Mouse (Mus musculus): ENCODE results near the gene Zfp385a. TPM values are rescaled to one million over a fixed set of nuclear protein-coding genes. Genes with fewer than 3 reads are reported as not detected.
"Not testable (repeated sequence)": the region's sequence is repeated elsewhere in the genome, so short reads cannot be mapped to it uniquely, and the experiment has no call there.

The Zfp385a gene
- total RNA-seq, 2 experiments from 2014 or later = 16.6 to 18.4 TPM

DNA sequence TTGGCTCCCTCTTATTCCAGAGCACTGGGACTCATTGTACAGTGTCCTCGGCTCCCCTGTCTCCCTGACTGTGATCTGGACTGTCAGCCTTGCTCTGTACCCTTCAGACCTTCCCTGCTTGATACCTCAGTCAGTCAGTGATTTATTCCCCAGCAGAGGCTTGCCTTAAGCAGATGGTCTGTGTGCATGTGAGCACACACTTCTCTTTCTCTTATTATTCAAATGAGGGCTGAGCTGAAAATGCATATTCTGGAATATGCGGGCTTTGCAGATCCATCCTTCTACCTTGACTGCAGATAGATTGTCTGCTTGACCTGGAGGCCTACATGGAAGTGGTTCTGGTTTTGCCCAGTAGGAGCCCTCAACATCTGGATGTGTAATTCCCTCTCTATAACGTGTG, 41.9 kb downstream of the Zfp385a start:
- intact Hi-C loops (cut with DNase I) = no loop called here
- DNase-seq = no peak

DNA sequence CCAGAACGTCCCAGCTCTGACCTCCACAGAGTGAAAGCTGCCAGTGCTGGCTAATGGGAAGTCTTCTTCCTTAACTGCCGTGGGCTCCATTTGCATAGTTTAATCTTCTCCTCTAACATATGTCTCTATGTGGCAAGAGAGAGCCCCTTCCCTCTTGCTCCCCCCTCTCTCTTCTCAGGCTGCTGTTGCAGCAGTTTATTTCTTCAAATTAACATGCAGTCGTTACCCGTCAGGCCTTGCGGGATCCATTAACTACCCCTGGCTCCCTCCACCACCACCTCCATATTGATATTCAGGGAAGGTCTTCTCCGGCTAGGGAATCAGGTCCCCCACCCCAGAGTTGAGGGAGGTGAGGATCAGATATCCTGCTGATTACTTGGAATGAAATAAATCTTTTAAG, 42.6 kb downstream of the Zfp385a start:
- intact Hi-C loops (cut with DNase I) = no loop called here
- DNase-seq = no peak

DNA sequence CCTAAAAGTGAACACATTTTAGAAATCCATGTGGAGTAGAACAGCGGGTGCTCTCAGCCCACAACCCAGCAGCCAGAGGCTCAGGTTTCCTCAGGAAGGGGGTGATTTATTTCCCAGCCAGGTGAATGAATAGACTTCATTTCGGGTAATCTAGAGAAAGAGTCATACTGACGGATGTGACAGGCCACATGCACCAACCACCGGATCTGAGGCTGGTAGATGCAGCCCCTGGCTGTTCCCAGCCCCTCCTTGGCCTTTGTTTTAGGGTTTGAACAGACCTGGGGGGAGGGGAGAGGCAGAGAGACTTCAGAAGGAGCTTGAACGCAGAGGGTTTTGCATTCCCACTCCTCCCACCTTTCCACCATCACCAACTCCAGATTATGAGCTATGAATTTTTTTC, 44.0 kb downstream of the Zfp385a start:
- intact Hi-C loops (cut with DNase I) = no loop called here
- DNase-seq = no peak

DNA sequence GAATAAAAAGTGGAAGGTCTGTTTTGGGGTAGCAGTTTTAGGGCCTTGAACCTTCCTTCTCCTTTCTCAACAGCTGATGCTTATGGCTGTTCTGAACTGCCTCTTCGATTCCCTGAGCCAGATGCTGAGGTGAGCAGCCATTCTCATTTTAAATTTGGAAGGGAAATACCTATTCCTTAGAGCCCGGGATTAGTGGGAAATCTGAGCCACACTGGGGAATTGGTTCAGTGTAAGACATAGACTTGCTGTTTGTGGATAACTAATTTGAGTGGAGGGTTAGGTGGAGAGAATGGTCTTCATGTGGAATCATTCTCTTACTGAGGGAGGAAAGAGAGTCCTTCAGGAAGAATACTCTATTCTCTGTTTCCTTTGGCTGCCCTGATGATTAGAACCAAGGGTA, 45.2 kb downstream of the Zfp385a start:
- intact Hi-C loops (cut with DNase I) = no loop called here
- no peak for DNase-seq

DNA sequence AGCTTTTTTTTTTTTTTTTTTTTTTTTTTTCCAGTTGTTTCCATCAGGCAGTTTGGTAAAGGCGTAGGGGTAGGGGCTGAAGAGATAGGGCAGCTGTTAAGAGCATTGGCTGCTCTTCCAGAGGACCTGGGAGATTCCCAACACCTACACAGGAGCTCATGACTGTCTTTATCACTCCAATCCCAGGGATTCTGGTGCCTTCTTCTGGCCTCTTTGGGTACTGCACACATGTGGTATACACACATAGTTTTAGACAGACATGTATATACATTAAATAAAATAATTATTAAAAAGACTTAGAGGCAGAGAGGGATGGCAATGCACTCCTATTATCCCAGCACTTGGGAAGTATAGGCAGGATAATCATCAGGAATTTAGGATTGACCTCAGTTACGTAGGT, 46.5 kb downstream of the Zfp385a start:
- intact Hi-C loops (cut with DNase I) = no loop called here
- DNase-seq = no peak

DNA sequence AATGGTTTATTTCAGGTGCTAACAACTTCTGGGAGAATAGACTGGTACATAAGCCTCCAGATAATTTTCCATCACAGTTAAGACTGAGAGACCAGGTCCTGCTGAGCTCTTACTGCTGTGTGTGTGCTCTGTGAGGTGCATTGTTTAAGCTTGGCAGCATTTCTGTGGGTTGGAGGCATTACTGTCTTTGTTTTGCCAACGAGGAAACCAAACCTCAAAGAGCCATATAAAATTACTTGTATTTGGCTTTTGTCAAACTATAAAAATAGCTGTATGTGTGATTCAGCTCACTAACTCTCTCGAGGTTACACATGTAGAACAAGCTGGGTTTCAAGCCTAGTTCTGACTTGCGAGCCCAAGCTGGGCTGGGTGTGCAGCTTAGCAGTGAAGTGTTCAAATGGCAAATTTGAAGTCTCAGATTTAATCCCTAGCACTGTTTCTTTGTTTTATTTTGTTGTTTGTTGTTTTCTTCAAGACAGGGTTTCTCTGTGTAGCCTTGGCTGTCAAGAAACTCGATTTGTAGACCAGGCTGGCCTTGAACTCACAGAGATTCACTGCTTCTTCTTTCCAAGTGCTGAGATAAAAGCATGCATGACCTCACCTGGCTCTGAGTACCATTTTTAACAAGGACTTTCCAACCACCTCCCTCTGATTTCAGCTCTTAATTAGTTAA, 47.1 kb downstream of the Zfp385a start:
- intact Hi-C loops (cut with DNase I) = no loop called here
- DNase-seq = no peak

DNA sequence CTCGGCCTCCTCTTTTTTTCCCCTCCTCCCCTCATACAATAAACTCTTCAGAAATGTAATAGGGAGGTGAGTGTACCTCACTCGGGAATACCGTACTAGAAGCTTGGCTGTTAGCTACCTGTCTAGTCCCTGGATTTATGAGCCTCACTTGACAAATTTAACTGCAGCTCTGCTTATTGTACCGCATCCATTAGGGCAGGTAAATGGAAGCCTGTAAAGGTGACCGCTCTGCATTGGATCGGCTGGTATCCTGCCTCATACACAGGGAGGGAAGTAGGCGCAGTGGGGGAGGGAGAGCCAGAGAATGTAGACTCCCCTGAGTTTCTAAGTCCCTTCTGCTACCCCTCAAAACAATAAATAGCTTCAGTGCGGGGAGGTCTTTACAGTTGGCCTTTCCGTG, 49.0 kb downstream of the Zfp385a start:
- intact Hi-C loops (cut with DNase I) = no loop called here
- DNase-seq = no peak

DNA sequence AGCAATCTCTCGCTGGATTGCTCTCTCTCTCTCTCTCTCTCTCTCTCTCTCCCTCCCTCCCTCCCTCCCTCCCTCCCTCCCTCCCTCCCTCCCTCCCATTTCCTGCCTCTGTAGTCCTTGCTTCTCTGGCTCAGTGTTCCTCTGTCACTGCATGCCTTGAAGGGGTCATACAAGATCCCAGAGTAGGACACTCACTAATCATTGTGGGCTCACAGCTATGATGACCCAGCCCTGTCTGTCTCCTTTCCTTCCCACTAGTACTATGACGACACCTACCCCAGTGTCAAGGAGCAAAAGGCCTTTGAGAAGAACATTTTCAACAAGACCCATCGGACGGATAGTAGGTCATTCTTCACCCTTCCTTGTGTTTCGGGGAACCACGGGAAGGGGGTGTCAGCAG, 49.5 kb downstream of the Zfp385a start:
- intact Hi-C loops (cut with DNase I) = no loop called here

DNA sequence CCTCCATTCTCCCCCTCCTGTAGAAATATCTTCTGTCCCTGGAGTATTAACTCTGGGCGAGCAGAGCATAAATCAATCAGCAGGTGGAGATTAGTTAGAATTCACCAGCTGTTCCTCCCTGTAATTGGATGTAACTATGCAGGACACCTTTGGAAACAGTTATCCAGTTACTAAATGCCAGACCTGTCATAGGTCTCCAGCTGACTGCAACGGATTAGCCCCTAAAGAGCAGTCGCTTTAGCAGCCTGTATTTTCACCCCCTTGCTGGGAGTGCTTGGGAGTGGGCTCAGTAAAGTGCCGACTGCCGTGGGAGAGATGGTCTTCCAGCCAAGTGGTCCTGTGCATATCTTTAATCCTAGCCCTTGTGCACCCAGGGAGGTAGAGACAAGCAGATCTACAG, 50.3 kb downstream of the Zfp385a start:
- no peak for DNase-seq
- intact Hi-C loops (cut with DNase I) = no loop called here

More for the DNA sequence above, 49.5 kb downstream of the Zfp385a start:
- DNase-seq = no peak

DNA sequence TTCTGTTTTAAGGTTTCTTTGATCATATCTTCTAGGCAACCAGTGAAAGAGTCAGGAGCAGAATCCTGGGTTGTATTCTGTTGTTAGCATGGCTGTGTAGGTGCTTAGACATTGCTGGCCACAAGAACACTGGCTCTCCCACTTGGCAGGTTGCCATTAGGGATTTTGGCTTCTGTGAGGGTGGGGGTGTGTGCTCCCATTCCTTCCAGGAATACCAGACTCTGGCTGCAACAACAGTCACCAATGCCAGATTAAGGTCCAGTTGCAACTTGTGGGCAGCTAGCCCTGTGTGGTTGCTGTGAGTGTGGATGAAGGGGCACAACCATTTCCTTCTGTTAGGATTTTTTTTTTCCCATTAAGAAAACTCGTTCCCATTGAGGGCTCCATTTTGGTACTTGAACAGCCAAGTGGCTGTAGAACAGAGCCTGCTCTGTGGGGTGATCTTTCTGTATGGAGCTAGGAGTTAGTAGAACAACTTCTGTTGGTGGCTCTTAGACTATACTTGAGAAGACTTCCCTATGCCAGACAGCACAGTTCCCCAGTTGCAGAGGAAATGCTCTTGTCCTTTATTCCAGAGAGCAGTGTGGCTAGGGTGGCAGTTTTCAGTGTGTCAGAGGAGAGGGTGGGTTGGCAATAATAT, 54.0 kb downstream of the Zfp385a start:
- DNase-seq = peak; percentile 62 to 77
- intact Hi-C loops (cut with DNase I) = loop anchor here (2.0 kb wide), 1 partner anchor 21 kb away; no protein-coding TSS in a partner anchor

DNA sequence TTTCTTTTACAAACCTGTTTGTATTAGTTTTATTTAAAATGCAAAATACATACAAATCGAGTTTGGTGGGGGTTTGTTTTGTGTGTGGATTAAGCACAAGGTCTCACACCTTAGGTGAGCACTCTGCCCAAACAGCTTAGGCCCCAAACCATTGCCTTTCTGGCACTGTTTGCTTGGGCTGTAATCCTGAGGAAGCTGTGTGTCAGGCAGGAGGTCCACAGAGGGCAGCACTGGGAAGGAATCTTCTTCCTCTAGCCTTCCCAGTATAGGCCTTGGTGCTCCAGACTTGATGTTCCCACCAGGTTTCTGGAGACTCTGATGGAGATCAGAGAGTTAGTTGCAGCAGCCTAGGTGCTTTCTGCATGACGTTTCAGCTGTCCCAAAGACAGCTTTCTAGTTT, 55.2 kb downstream of the Zfp385a start:
- intact Hi-C loops (cut with DNase I) = loop anchor here (2.0 kb wide), 1 partner anchor 22 kb away; no protein-coding TSS in a partner anchor
- DNase-seq = no peak

DNA sequence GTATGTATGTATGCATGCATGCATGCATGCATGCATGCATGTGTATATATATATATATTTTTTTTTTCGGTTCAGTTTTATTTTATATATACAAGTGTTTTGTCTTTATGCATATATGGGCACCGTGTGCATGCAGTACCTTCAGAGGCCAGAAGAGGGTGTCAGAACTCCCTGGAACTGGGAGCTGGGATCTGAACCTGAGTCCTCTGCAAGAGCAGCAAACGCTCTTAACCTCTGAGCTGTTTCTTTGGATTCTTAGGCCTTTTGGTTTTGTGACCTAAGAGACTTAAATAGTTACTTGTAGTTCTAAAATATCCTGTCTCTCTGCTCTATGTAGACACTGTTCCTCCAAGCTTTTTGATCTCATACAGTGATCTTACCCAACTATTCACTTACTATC, 55.8 kb downstream of the Zfp385a start:
- peak; percentile 45 to 68 for DNase-seq
- intact Hi-C loops (cut with DNase I) = loop anchor here (2.0 kb wide), 1 partner anchor 23 kb away; no protein-coding TSS in a partner anchor

DNA sequence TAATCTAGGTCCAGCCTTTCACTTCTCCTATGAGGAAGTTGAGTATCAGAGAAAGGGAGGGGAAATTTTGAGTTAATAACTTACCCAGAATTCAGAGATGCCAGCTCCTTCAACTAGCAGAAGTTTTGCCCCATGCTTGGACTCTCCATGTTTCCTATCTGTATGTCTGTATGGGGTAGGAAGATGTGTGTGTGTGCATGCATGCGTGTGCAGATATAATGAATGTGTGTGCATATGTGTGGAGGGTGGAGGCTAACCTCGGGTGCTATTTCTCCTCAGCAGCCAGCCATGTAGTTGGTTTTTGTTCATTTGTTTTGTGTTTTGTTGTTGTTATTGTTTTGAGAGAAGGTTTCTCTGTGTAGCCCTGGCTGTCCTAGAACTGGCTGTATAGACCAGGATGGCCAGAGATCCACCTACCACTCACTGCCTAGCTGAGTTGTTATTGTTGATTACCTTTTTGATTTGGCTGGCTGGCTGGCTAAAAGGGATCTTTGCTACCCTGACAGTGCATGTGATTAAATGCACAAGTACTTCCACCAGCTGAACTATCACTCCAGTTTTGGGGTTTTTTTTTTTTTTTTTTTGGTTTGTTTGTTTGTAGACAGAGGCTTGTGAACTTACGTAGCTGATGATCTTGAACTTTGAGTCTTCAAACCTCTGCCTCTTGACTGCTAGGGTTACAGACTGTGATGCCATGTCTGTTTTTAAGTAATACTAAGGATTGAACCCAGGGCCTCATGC, 58.3 kb downstream of the Zfp385a start:
- intact Hi-C loops (cut with DNase I) = no loop called here
- no peak for DNase-seq

DNA sequence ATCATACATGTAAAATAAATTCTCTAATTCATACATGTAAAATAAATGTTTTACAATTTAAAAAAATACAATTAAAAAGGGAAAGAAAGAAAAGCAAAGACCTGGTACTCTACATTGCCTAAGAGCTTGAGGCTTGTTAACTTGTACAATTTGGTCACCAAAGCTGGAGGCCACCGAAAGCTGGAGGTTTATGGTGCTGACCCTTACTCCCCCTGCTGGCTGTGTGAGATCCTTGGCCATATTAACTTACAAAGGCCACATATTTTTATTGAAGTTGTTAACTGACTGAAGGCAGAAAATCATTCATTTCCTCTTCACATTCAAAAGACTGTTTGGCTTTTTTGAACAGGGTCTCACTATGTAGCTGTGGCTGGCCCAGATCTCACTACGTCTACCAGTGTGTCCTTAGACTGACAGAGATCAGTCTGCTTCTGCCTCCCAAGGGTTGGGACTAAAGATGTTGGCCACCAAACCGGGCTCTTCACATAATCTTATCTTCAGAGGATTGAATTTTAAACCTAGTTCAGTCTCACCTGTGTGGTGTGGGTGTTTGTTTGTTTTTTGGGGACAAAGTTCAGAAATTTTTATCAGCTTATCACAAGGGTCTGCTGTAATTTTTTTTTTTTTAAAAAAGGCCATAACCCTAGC, 59.0 kb downstream of the Zfp385a start:
- intact Hi-C loops (cut with DNase I) = no loop called here
- DNase-seq = no peak

DNA sequence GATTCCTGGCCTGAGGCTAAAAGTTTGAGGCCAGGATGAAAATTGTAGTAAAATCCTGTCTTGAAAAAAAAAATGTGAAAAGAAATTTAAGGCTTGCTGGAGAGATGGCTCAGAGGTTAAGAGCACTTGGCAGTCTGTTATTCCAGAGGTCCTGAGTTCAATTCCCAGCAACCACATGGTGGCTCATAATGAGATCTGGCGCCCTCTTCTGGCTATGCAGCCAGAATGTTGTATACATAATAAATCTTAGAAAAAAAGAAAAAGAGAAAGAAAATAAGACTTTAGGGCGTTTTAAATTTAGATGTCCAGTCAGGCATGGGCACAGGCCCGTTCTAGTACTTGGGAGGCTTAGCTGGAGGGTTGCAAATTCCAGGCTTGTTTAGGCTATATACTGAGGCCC, 60.1 kb downstream of the Zfp385a start:
- intact Hi-C loops (cut with DNase I) = no loop called here
- DNase-seq = peak in 1 of 2 experiments; percentile 51

DNA sequence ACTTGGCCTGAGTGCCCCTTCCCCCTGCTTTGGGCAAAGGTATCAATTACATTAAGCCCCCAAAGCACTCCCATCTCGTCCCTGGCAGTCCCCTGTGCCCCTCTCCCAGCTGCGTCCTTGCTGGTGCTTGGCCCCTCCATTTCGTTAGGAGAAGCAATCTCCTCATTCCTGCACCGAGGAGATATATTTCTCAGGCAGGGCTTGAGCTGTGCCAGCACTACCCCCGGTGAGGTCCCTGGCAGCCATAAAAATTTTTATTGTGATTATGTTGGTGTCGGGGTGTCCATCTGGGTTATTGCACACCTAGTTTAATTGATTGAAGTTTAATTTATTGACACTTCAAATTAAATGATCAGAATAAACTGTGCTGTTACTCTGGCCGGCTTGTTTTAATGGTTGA, 61.9 kb downstream of the Zfp385a start:
- intact Hi-C loops (cut with DNase I) = loop anchor here (2.0 kb wide), 1 partner anchor 93 kb away; no protein-coding TSS in a partner anchor
- DNase-seq = no peak

DNA sequence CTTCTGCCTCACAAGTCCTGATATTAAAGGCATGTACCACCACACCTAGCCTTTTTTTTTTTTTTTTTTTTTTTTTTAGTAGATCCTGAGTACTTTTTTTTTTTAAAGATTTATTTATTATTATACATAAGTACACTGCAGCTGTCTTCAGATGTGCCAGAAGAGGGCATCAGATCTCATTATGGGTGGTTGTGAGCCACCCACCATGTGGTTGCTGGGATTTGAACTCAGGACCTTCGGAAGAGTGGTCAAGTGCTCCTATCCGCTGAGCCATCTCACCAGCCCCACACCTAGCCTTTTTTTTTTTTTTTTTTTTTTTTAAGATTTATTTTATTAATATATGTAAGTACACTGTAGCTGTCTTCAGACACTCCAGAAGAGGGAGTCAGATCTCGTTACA, 64.0 kb downstream of the Zfp385a start:
- not testable (repeated sequence) for DNase-seq
- intact Hi-C loops (cut with DNase I) = loop anchor here (2.0 kb wide), 2 partner anchors 29 to 91 kb away; no protein-coding TSS in a partner anchor

DNA sequence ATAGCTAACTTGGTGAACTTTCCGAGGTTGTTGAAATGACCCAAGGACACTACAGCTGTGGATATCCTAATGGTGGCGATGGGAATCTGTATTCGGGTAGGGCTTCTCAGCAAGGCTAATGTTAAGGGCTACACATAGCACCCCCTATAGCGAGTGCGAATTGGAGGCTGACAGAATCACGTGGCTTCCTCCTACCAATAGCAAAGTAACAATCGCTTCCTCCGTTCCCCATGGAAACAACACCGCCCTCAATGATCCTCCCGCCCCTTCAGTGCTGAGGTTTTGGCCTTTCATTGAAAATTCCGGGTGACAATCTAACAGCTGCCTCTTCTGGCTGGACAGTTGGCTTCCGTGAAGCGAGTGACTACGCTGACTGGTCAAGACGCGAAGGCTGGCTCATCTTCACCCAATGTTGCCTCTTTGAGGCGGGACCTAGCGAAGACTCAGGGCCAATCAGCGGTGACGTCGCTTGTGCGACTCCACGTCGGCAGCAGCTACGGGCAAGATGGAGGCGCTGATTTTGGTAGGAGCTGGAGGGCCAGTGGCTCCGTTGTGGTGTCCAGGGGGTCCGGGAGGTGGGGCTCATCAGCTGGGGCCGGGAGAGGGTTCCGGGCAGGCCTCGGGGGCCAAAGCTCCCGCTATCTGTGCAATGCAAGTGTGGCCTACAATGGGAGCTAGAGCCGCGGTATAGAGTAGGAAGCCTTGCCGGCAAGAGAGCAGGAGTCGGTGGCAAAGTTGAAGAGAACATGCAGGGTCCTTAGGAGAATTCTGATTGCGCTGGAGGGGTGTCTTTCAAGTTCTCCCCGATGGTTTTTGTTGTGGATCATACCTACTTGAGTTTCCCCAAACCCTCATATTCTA, 67.2 kb downstream of the Zfp385a start, which contains the start of gene Copz1:
Gene Copz1 (plus strand): TSS at position 296 of the 861 bp plus-strand sequence.
- intact Hi-C loops (cut with DNase I) = loop anchor here (5.0 kb wide), 1 partner anchor 35 kb away; no protein-coding TSS in a partner anchor
- DNase-seq = peak; percentile 92 to 94

DNA sequence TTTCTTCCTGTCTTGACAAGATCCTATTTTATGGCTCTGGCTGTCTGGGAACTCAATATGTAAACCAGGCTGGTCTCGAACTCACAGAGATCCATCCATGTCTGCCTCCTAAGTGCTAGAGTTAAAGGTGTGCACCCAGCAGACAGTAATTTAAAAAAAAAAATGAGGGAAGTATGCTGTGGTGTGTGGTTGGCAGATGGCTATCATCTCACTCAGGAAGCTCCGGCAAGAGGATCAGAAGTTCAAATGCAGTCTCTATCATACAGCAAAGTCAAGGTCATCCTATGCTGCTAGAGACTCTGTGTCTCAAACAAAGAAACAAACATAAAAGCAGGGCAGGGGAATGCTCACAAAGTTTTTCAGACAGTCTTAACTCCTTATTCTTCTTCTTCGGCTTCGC, 71.0 kb downstream of the Zfp385a start:
- intact Hi-C loops (cut with DNase I) = no loop called here
- no peak for DNase-seq

DNA sequence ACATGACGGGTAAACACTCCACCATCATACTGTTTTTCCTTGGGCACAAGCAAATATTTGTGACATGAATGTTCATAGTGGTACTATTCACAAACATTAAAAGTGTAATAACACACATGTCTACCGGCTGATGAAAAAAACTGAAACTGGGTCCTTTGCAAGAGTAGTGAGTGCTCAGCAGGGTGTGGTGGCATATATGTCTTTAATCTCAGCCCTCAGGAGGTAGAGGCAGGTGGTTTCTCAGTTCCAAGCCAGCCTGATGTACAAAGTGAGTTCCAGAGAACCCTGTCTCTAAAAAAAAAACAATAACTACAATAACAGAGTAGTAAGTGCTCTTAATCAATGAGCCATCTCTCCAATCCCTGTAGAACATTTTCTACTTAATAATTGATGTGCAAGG, 75.1 kb downstream of the Zfp385a start:
- intact Hi-C loops (cut with DNase I) = no loop called here
- DNase-seq = no peak

Data from heart, postnatal 14 days (tissue).